Mouse (Mus musculus) neural tube, embryonic 11.5 days (tissue): ENCODE measurements at regions not wholly inside any gene's neighbourhood (a gene's known extent, or its start where the extent isn't known, plus 50 kb on each side); places are given as distances from the start of the nearest gene placed in this dataset.

Source experiments
- ATAC-seq: fragments of 200-750 bp; cut with Nextera tagmentation; 2 replicates; pipeline ENCODE4 v1.8.0; 2017; ENCODE audit warnings: moderate number of reproducible peaks, mild to moderate bottlenecking, moderate TSS enrichment, moderate library complexity; ENCODE audit not compliant: insufficient read depth, low FRiP score, low TSS enrichment
- DNase-seq: peaks from one replicate; pipeline ENCODE4 v3.0.0-alpha.2; 2015; ENCODE audit warnings: low spot score
- H3K27ac ChIP-seq: fragments of 300-500 bp; sonication (generic); 2 replicates; pipeline ENCODE4 v1.5.1; 2014; ENCODE audit warnings: low read depth, mild to moderate bottlenecking, low read length
- H3K27me3 ChIP-seq: fragments of 300-500 bp; sonication (generic); 2 replicates; pipeline ENCODE4 v1.6.1; 2014; ENCODE audit warnings: mild to moderate bottlenecking, low read length, mixed read lengths; ENCODE audit not compliant: control insufficient read depth, insufficient read depth
- H3K36me3 ChIP-seq: fragments of 300-500 bp; sonication (generic); 2 replicates; pipeline ENCODE4 v1.6.1; 2014; ENCODE audit warnings: mild to moderate bottlenecking, low read length, moderate library complexity, mixed read lengths; ENCODE audit not compliant: control insufficient read depth, insufficient read depth
- H3K4me1 ChIP-seq: fragments of 300-500 bp; sonication (generic); 2 replicates; pipeline ENCODE4 v1.6.1; 2014; ENCODE audit warnings: low read length, mixed read lengths; ENCODE audit not compliant: control insufficient read depth, insufficient read depth
- H3K4me2 ChIP-seq: fragments of 300-500 bp; sonication (generic); 2 replicates; pipeline ENCODE4 v1.6.1; 2014; ENCODE audit warnings: low read depth, mild to moderate bottlenecking, moderate library complexity
- H3K4me3 ChIP-seq: fragments of 300-500 bp; sonication (generic); 2 replicates; pipeline ENCODE4 v1.5.1; 2014; ENCODE audit warnings: low read depth, low read length
- H3K9ac ChIP-seq: fragments of 300-500 bp; sonication (generic); 2 replicates; pipeline ENCODE4 v1.6.1; 2014; ENCODE audit warnings: mild to moderate bottlenecking, low read length
- H3K9me3 ChIP-seq: fragments of 300-500 bp; sonication (generic); 2 replicates; pipeline ENCODE4 v1.6.1; 2016; ENCODE audit warnings: low read length; ENCODE audit not compliant: control insufficient read depth
- WGBS: fragments of 180-500 bp; shearing (Covaris S2); extraction: QIAGEN DNeasy Blood & Tissue Kit; methylation state at CpG from one replicate; pipeline ENCODE4 v1.1.7; 2014; 5-methylcytosine and 5-hydroxymethylcytosine counted together

GRCm38 (mm10) chr6:143412056-143412455, 245.0 kb downstream of the Etnk1 start:
- ATAC-seq = no peak
- 93% methylated on average over 5 of the region's 5 CpGs for WGBS

GRCm38 (mm10) chr6:143412721-143413120, 245.7 kb downstream of the Etnk1 start:
- no peaks in the 10 kb centered on the region for H3K36me3 ChIP-seq
- H3K9ac ChIP-seq = no peak overlapping the region
- H3K4me2 ChIP-seq = no peak overlapping the region
- H3K9me3 ChIP-seq = no peaks in the 10 kb centered on the region
- no peak for DNase-seq
- no peaks in the 10 kb centered on the region for H3K27me3 ChIP-seq
- ATAC-seq = no peak
- 90% methylated on average over 6 of the region's 6 CpGs for WGBS
- no peak overlapping the region for H3K27ac ChIP-seq
- H3K4me3 ChIP-seq = no peak overlapping the region
- no peaks in the 10 kb centered on the region for H3K4me1 ChIP-seq

More at GRCm38 (mm10) chr6:143412056-143412455, 245.0 kb downstream of the Etnk1 start:
- no peak overlapping the region for H3K4me3 ChIP-seq
- no peak for DNase-seq
- no peaks in the 10 kb centered on the region for H3K27me3 ChIP-seq
- H3K9ac ChIP-seq = no peak overlapping the region
- no peak overlapping the region for H3K4me2 ChIP-seq
- no peaks in the 10 kb centered on the region for H3K36me3 ChIP-seq
- no peaks in the 10 kb centered on the region for H3K9me3 ChIP-seq
- H3K27ac ChIP-seq = no peak overlapping the region
- H3K4me1 ChIP-seq = 0 out of 2 replicates have a peak, but pooled peaks cover under 1% of the 10 kb centered on the region

GRCm38 (mm10) chr6:143414590-143415382, 247.8 kb downstream of the Etnk1 start:
- Histone ChIP-seq H3K9ac (no peak overlapping the region), H3K9me3 (no peaks in the 10 kb centered on the region), H3K4me1 (no peaks in the 10 kb centered on the region), H3K36me3 (no peaks in the 10 kb centered on the region), H3K4me3 (no peak overlapping the region), H3K27ac (no peak overlapping the region), H3K4me2 (no peak overlapping the region), H3K27me3 (no peaks in the 10 kb centered on the region)
- WGBS = 83% methylated on average over 27 of the region's 27 CpGs
- DNase-seq (no peak), ATAC-seq (no peak)

GRCm38 (mm10) chr6:143415383-143415778, 248.4 kb downstream of the Etnk1 start:
- WGBS = 87% methylated on average over 12 of the region's 12 CpGs
- ATAC-seq (no peak), DNase-seq (no peak)
- H3K36me3 ChIP-seq = no peaks in the 10 kb centered on the region
- no peak overlapping the region for H3K4me3 ChIP-seq
- no peaks in the 10 kb centered on the region for H3K9me3 ChIP-seq
- no peak overlapping the region for H3K27ac ChIP-seq
- H3K27me3 ChIP-seq = no peaks in the 10 kb centered on the region
- no peak overlapping the region for H3K9ac ChIP-seq
- no peak overlapping the region for H3K4me2 ChIP-seq
- no peaks in the 10 kb centered on the region for H3K4me1 ChIP-seq

GRCm38 (mm10) chr6:143419872-143420271, 252.9 kb downstream of the Etnk1 start:
- WGBS = 89% methylated on average over 7 of the region's 7 CpGs
- DNase-seq (no peak), ATAC-seq (no peak)
- Histone ChIP-seq H3K4me2 (no peak overlapping the region), H3K27ac (no peak overlapping the region), H3K4me1 (no peaks in the 10 kb centered on the region), H3K36me3 (no peaks in the 10 kb centered on the region), H3K27me3 (no peaks in the 10 kb centered on the region), H3K9me3 (no peaks in the 10 kb centered on the region), H3K9ac (no peak overlapping the region), H3K4me3 (no peak overlapping the region)

- H3K9me3 ChIP-seq = no peaks in the 10 kb centered on the region
- ATAC-seq (no peak), DNase-seq (no peak)
- H3K27ac ChIP-seq = no peak overlapping the region
- 85% methylated on average over 14 of the region's 14 CpGs for WGBS
- H3K4me2 ChIP-seq = no peak overlapping the region
- H3K9ac ChIP-seq = no peak overlapping the region
- H3K36me3 ChIP-seq = no peaks in the 10 kb centered on the region
- H3K4me1 ChIP-seq = no peaks in the 10 kb centered on the region
- no peak overlapping the region for H3K4me3 ChIP-seq
- H3K27me3 ChIP-seq = no peaks in the 10 kb centered on the region
Measured at GRCm38 (mm10) chr6:143423026-143423425, 256.0 kb downstream of the Etnk1 start.

- Histone ChIP-seq H3K27ac (no peak overlapping the region), H3K4me2 (no peak overlapping the region), H3K4me3 (no peak overlapping the region), H3K4me1 (no peaks in the 10 kb centered on the region), H3K36me3 (no peaks in the 10 kb centered on the region), H3K9ac (no peak overlapping the region), H3K9me3 (no peaks in the 10 kb centered on the region), H3K27me3 (no peaks in the 10 kb centered on the region)
- ATAC-seq = no peak
- WGBS = 51% methylated on average over 17 of the region's 17 CpGs
- DNase-seq = no peak
Measured at GRCm38 (mm10) chr6:143425182-143425829, 258.3 kb downstream of the Etnk1 start.

- no peaks in the 10 kb centered on the region for H3K27me3 ChIP-seq
- DNase-seq (no peak), ATAC-seq (no peak)
- 91% methylated on average over 13 of the region's 13 CpGs for WGBS
- no peak overlapping the region for H3K9ac ChIP-seq
- no peaks in the 10 kb centered on the region for H3K36me3 ChIP-seq
- H3K9me3 ChIP-seq = no peaks in the 10 kb centered on the region
- no peaks in the 10 kb centered on the region for H3K4me1 ChIP-seq
- H3K27ac ChIP-seq = no peak overlapping the region
- no peak overlapping the region for H3K4me3 ChIP-seq
- H3K4me2 ChIP-seq = no peak overlapping the region
Measured at GRCm38 (mm10) chr6:143431896-143432450, 265.0 kb downstream of the Etnk1 start.
